Comparison of ENCODE assay signal across 8 mouse cellular contexts in the genomic region with DNA sequence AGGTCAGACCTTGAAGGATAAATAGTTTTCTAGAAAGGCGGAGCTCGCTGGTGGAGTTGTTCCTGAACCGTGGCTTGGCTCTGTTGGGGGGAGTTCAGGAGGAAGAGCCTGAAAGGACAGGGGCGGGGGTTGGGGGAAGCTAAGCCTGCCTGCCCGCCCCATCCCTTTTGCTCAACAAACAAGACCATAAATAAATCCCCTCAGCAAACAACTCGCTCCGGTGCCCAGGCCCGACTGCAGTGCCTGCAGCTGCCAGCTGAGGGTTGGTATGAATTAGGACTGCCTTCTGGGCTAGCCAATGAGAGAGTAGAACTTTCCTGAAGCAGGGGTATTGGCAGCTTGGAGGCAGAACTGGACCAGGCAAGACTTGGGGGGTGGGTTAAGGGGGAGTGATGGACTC. TPM values are rescaled to one million over a fixed set of nuclear protein-coding genes. Genes with fewer than 3 reads are reported as not detected.
A peak's percentile ranks its signal among the peaks of the same experiment; 100 is the strongest.
DNase-seq lines count a peak whose midpoint lies in the region; ATAC-seq and TF ChIP-seq lines count a peak whose summit lies in the region.

No protein-coding gene starts in this region.

- H3K9ac ChIP-seq in embryonic facial prominence, embryonic 13.5 days, result peak overlapping the region; percentile 73
- peak overlapping the region; percentile 66 for H3K9ac ChIP-seq in kidney, embryonic 14.5 days (ENCODE audit: low read depth, low read length)
- peak overlapping the region; percentile 58; the same call in 1 of the 2 replicates for H3K9ac ChIP-seq in limb, embryonic 14.5 days (ENCODE audit: low read depth, low read length, severe bottlenecking)

- peak overlapping the region; percentile 60 for H3K4me3 ChIP-seq in embryonic facial prominence, embryonic 13.5 days
- H3K4me3 ChIP-seq in heart, embryonic 10.5 days, result peak overlapping the region; percentile 74
- peak overlapping the region; percentile 68 for H3K4me3 ChIP-seq in kidney, embryonic 14.5 days (ENCODE audit: low read length)
- peak overlapping the region; percentile 52 for H3K4me3 ChIP-seq in limb, embryonic 14.5 days (replicated peaks; ENCODE audit: low read length)
- peak overlapping the region; percentile 33 for H3K4me3 ChIP-seq in myocyte

- no peaks in the 10 kb centered on the region for H3K79me2 ChIP-seq in myocyte (ENCODE audit: control insufficient read depth, insufficient read depth)

- no peaks in the 10 kb centered on the region for H3K36me3 ChIP-seq in embryonic facial prominence, embryonic 13.5 days
- H3K36me3 ChIP-seq in heart, embryonic 10.5 days, result no peaks in the 10 kb centered on the region
- H3K36me3 ChIP-seq in kidney, embryonic 14.5 days (ENCODE audit: control insufficient read depth, insufficient read depth, low read length), result no peaks in the 10 kb centered on the region
- no peaks in the 10 kb centered on the region for H3K36me3 ChIP-seq in limb, embryonic 14.5 days (ENCODE audit: control insufficient read depth, insufficient read depth, low read length)
- no peaks in the 10 kb centered on the region for H3K36me3 ChIP-seq in myocyte (ENCODE audit: control insufficient read depth, insufficient read depth)

- no peak for ATAC-seq in embryonic facial prominence, embryonic 13.5 days (ENCODE audit: insufficient number of reproducible peaks, insufficient read depth, low FRiP score, low TSS enrichment, low read depth)
- ATAC-seq in kidney, embryonic 14.5 days (ENCODE audit: low FRiP score, low TSS enrichment), result peak; percentile 51
- no peak for ATAC-seq in limb, embryonic 14.5 days (ENCODE audit: low FRiP score, low read depth)

- peaks cover 9% of the 10 kb centered on the region; the same call in 1 of the 2 replicates for H3K27me3 ChIP-seq in embryonic facial prominence, embryonic 13.5 days
- no peaks in the 10 kb centered on the region for H3K27me3 ChIP-seq in heart, embryonic 10.5 days (ENCODE audit: insufficient read depth, poor library complexity, severe bottlenecking)
- no peaks in the 10 kb centered on the region for H3K27me3 ChIP-seq in kidney, embryonic 14.5 days (ENCODE audit: control insufficient read depth, insufficient read depth, low read length)
- H3K27me3 ChIP-seq in limb, embryonic 14.5 days (ENCODE audit: control insufficient read depth, insufficient read depth, low read length), result no peaks in the 10 kb centered on the region
- no peaks in the 10 kb centered on the region for H3K27me3 ChIP-seq in myocyte (ENCODE audit: control insufficient read depth, insufficient read depth, insufficient read length)

- H3K4me1 ChIP-seq in embryonic facial prominence, embryonic 13.5 days, result peaks cover 38% of the 10 kb centered on the region
- peaks cover 51% of the 10 kb centered on the region for H3K4me1 ChIP-seq in heart, embryonic 10.5 days
- H3K4me1 ChIP-seq in kidney, embryonic 14.5 days (ENCODE audit: control insufficient read depth, insufficient read depth, low read length), result peaks cover 23% of the 10 kb centered on the region
- peaks cover 17% of the 10 kb centered on the region; the same call in 1 of the 2 replicates for H3K4me1 ChIP-seq in limb, embryonic 14.5 days (ENCODE audit: control insufficient read depth, insufficient read depth, low read length)

- 1% methylated on average over 8 of the region's 8 CpGs for WGBS in embryonic facial prominence, embryonic 13.5 days
- WGBS in heart, embryonic 10.5 days, result 1% methylated on average over 8 of the region's 8 CpGs
- under 1% methylated on average over 8 of the region's 8 CpGs for WGBS in kidney, embryonic 14.5 days
- 2% methylated on average over 8 of the region's 8 CpGs for WGBS in limb, embryonic 14.5 days

- peak overlapping the region; percentile 97 for H3K4me2 ChIP-seq in embryonic facial prominence, embryonic 13.5 days
- peak overlapping the region; percentile 84 for H3K4me2 ChIP-seq in kidney, embryonic 14.5 days (replicated peaks; ENCODE audit: low read depth, low read length)
- peak overlapping the region; percentile 95 for H3K4me2 ChIP-seq in limb, embryonic 14.5 days (replicated peaks; ENCODE audit: low read depth, low read length, severe bottlenecking)
- peak overlapping the region; percentile 88 for H3K4me2 ChIP-seq in myocyte (ENCODE audit: low read depth)

- TF ChIP-seq POLR2A in limb, embryonic 14.5 days (IDR thresholded peaks at IDR 0.05; ENCODE audit: borderline replicate concordance, extremely low read depth, insufficient read depth, insufficient read length), result no peak
- peak; percentile 32 for TF ChIP-seq POLR2A in myocyte (IDR thresholded peaks at IDR 0.05; ENCODE audit: insufficient read length, low read depth)

- H3K9me3 ChIP-seq in embryonic facial prominence, embryonic 13.5 days, result no peaks in the 10 kb centered on the region
- no peaks in the 10 kb centered on the region for H3K9me3 ChIP-seq in heart, embryonic 10.5 days
- H3K9me3 ChIP-seq in kidney, embryonic 14.5 days (ENCODE audit: control insufficient read depth, low read length), result no peaks in the 10 kb centered on the region
- no peaks in the 10 kb centered on the region for H3K9me3 ChIP-seq in limb, embryonic 14.5 days (ENCODE audit: control insufficient read depth, low read length)

- no peak overlapping the region for H3K27ac ChIP-seq in embryonic facial prominence, embryonic 13.5 days
- H3K27ac ChIP-seq in heart, embryonic 10.5 days, result peak overlapping the region; percentile 93
- peak overlapping the region; percentile 33; the same call in 1 of the 2 replicates for H3K27ac ChIP-seq in kidney, embryonic 14.5 days (ENCODE audit: low read depth, low read length)
- H3K27ac ChIP-seq in limb, embryonic 14.5 days (replicated peaks; ENCODE audit: low read depth, low read length), result no peak overlapping the region

- H3ac ChIP-seq in myocyte (ENCODE audit: control insufficient read depth, insufficient read length), result no peak overlapping the region

- peak; percentile 30 to 43 for DNase-seq in urinary bladder, adult 18-20 months (ENCODE audit: low spot score in 2 of 2)
- no peak for DNase-seq in urinary bladder, postnatal 10 days (ENCODE audit: low spot score)
- DNase-seq in heart, embryonic 10.5 days (ENCODE audit: low spot score), result peak; percentile 87
- peak; percentile 15 for DNase-seq in limb, embryonic 14.5 days (ENCODE audit: low spot score)
- peak; percentile 6 to 26 for DNase-seq in thymus, postnatal 10 days (ENCODE audit: low spot score in 2 of 2)

TF ChIP-seq in myocyte, 11 proteins besides CTCF, POLR2A, EP300 and RAD21:
- TF ChIP-seq MYOG (IDR thresholded peaks at IDR 0.05; ENCODE audit: control insufficient read depth in 1 of 3, insufficient read depth in 1 of 3, insufficient read length in 2 of 3, low read depth in 2 of 3), result peak in 1 of 3 experiments; percentile 58
- peak in 1 of 3 experiments; percentile 56 for TF ChIP-seq MYOD1 (IDR thresholded peaks at IDR 0.05; ENCODE audit: control insufficient read depth in 1 of 3, insufficient read length in 2 of 3, low read depth in 2 of 3)
- TF ChIP-seq E2F4 (IDR thresholded peaks at IDR 0.05; ENCODE audit: insufficient read depth), result no peak

RNA-seq across cellular contexts. Expression of a gene that starts 1.3 kb away (rescaled TPM):
- 27.7 and 36.9 TPM in 2 replicates for polyA plus RNA-seq in embryonic facial prominence, embryonic 13.5 days (2015; fragmentation: Nextera tagmentation; extraction: Ambion mirVana)
- 133 and 207 TPM in 2 replicates for polyA plus RNA-seq in heart, embryonic 10.5 days (2016; fragmentation: Nextera tagmentation; extraction: Ambion mirVana)
- 38.7 and 48.9 TPM in 2 replicates for polyA plus RNA-seq in kidney, embryonic 14.5 days (2014; fragmentation: Nextera tagmentation; extraction: Ambion mirVana)
- 21.3 and 22.1 TPM in 2 replicates for polyA plus RNA-seq in limb, embryonic 14.5 days (2012; rRNA removed)
- polyA plus RNA-seq in limb, embryonic 14.5 days (2014; fragmentation: Nextera tagmentation; extraction: Ambion mirVana), result 27.7 and 36.8 TPM in 2 replicates
- polyA plus RNA-seq in myocyte (2012; fragmentation: generic; extraction: Trizol), result 41.6 TPM

Comparison
In these comparisons a context has a peak if more than half of its experiments do, and no peak if none do; other contexts are left out.
1. H3K27ac ChIP-seq: peak in heart, embryonic 10.5 days (single experiment) and kidney, embryonic 14.5 days (single experiment); none in embryonic facial prominence, embryonic 13.5 days (single experiment) and limb, embryonic 14.5 days (single experiment).
2. Peak in every context shown above with its lines, with median percentiles within 50 percentile points of each other: H3K4me2 ChIP-seq, H3K4me3 ChIP-seq and H3K9ac ChIP-seq.